Mouse (Mus musculus): Measurements from ENCODE around the gene Tbc1d8. TPM values are rescaled to one million over a fixed set of nuclear protein-coding genes. Genes with fewer than 3 reads are reported as not detected.

Tbc1d8 gene
- polyA plus RNA-seq, 2 experiments from 2014 or later, result 0.41 to 1.4 TPM

GRCm38 (mm10) chr1:39477064-39477463, 1.5 kb downstream of the Tbc1d8 start:
- no peak for ATAC-seq

GRCm38 (mm10) chr1:39476341-39476740, 2.2 kb downstream of the Tbc1d8 start:
- ATAC-seq, result no peak

- no peak for ATAC-seq
Measured at GRCm38 (mm10) chr1:39474516-39474915, 4.0 kb downstream of the Tbc1d8 start.

GRCm38 (mm10) chr1:39471298-39471902, 7.2 kb downstream of the Tbc1d8 start:
- ATAC-seq, result no peak

GRCm38 (mm10) chr1:39468982-39469381, 9.6 kb downstream of the Tbc1d8 start:
- ATAC-seq, result no peak

- no peak for ATAC-seq
Measured at GRCm38 (mm10) chr1:39466526-39466925, 12.0 kb downstream of the Tbc1d8 start.

GRCm38 (mm10) chr1:39464760-39465159, 13.8 kb downstream of the Tbc1d8 start:
- ATAC-seq, result no peak

- no peak for ATAC-seq
Measured at GRCm38 (mm10) chr1:39462937-39463444, 15.6 kb downstream of the Tbc1d8 start.

- ATAC-seq, result no peak
Measured at GRCm38 (mm10) chr1:39462036-39462435, 16.5 kb downstream of the Tbc1d8 start.

- ATAC-seq, result no peak
Measured at GRCm38 (mm10) chr1:39460495-39460894, 18.1 kb downstream of the Tbc1d8 start.

GRCm38 (mm10) chr1:39457887-39458874, 20.4 kb downstream of the Tbc1d8 start:
- ATAC-seq, result no peak

GRCm38 (mm10) chr1:39456421-39456853, 22.1 kb downstream of the Tbc1d8 start:
- ATAC-seq, result no peak

- ATAC-seq, result no peak
Measured at GRCm38 (mm10) chr1:39455350-39456023, 23.1 kb downstream of the Tbc1d8 start.

GRCm38 (mm10) chr1:39454783-39455175, 23.8 kb downstream of the Tbc1d8 start:
- no peak for ATAC-seq

GRCm38 (mm10) chr1:39454108-39454782, 24.3 kb downstream of the Tbc1d8 start:
- no peak for ATAC-seq

- no peak for ATAC-seq
Measured at GRCm38 (mm10) chr1:39452203-39452602, 26.4 kb downstream of the Tbc1d8 start.

GRCm38 (mm10) chr1:39450069-39450728, 28.4 kb downstream of the Tbc1d8 start:
- no peak for ATAC-seq

GRCm38 (mm10) chr1:39449251-39449790, 29.2 kb downstream of the Tbc1d8 start:
- ATAC-seq, result no peak

- ATAC-seq, result no peak
Measured at GRCm38 (mm10) chr1:39448819-39449218, 29.7 kb downstream of the Tbc1d8 start.

- no peak for ATAC-seq
Measured at GRCm38 (mm10) chr1:39448238-39448637, 30.3 kb downstream of the Tbc1d8 start.

GRCm38 (mm10) chr1:39446178-39446577, 32.4 kb downstream of the Tbc1d8 start:
- no peak for ATAC-seq
